Mouse (Mus musculus): Measurements from ENCODE around the gene Tmem260. TPM values are rescaled to one million over a fixed set of nuclear protein-coding genes. Genes with fewer than 3 reads are reported as not detected.

Gene Tmem260
- polyA plus RNA-seq, 1 experiment from 2014 or later: 23.0 TPM

DNA sequence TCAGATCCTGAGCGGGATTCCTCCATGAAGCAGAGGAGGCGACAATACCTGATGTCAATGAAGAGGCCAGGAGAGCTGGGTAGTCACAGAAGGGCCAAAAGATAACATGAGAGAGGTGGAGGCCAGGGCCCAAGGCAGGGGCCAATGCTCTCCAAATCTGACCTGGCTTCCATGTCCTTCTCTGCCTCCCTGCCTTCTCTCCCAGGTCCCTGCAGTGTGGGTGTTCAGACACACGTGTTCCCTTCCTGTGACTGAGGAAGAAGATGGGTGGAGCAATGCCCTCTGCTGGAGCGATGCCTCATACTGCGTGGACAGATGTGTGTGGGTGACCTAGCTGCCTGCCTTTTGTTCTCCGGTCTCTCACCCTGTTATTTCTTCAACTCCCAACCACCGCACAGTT is 113.8 kb downstream of the Tmem260 start:
- Histone ChIP-seq H3K36me3 (no peaks in the 10 kb centered on the region), H3K27me3 (no peaks in the 10 kb centered on the region), H3K27ac (no peak overlapping the region), H3K4me1 (replicated peaks) (no peaks in the 10 kb centered on the region), H3K9me3 (no peaks in the 10 kb centered on the region), H3K4me3 (replicated peaks) (no peak overlapping the region), H3K9ac (replicated peaks) (no peak overlapping the region), H3K4me2 (replicated peaks) (no peak overlapping the region)
- WGBS: 81% methylated on average over 7 of the region's 7 CpGs
- no peak for ATAC-seq

DNA sequence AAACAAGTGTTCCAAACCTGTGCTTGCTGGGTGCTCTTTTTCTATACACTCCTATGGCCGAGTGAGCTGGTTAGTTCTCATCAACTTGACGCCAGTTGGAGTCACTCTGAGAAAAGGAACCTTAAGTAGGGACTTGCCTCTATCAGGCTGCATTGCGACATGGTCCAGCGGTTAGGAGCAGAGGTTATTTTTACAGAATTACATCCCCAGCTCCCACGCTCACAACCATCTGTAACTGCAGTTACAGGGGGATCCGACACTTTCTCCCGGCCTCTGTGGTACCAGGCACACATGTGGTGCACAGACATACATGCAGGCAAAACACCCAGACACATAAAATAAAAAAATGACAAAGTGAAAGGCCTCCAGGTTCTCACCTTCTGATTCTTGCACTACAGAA is 120.7 kb downstream of the Tmem260 start:
- WGBS: 77% methylated on average over 7 of the region's 7 CpGs
- Histone ChIP-seq H3K4me1 (replicated peaks) (peaks cover 13% of the 10 kb centered on the region), H3K4me2 (replicated peaks) (no peak overlapping the region), H3K36me3 (no peaks in the 10 kb centered on the region), H3K27me3 (peaks cover 6% of the 10 kb centered on the region; the same call in 1 of the 2 replicates), H3K9ac (replicated peaks) (no peak overlapping the region), H3K4me3 (replicated peaks) (no peak overlapping the region), H3K27ac (no peak overlapping the region), H3K9me3 (no peaks in the 10 kb centered on the region)
- no peak for ATAC-seq

Other genes with a start within 250 kb of the Tmem260 start
- gene Otx2, start 227.7 kb downstream of the Tmem260 start, polyA plus RNA-seq (2015; fragmentation: Nextera tagmentation; extraction: Ambion mirVana): 133 and 155 TPM in 2 replicates